Mouse (Mus musculus) lung, postnatal 14 days (tissue): ENCODE data around the gene Dph2.

Experiments used
- DNase-seq: peaks from one replicate; pipeline ENCODE4 v3.0.0; 2021

The Dph2 gene

DNA sequence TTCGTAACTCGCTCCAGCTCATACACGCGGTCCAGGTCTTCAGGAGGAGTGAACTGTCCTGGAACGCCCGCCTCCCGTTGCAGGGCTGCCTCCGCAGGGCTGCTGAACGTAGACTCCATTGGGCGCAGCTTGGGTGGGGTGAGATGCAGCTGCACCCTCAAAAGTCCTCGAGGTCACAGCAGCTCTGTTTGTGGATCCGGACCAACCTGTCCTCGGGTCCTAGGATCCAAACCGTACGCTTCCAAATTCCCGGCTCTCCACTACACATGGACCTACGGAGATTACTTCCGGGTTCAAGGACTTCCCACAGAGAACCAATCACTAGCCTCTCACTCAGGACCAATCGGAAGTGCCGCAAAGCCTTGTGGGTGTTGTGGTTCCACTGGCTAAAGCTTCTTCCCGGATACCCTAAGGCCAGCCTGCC lies at the start of gene Dph2:
Gene Dph2, minus strand, starts transcription at position 295 of the 424 bp plus-strand sequence.
- DNase-seq: peak; percentile 78

DNA sequence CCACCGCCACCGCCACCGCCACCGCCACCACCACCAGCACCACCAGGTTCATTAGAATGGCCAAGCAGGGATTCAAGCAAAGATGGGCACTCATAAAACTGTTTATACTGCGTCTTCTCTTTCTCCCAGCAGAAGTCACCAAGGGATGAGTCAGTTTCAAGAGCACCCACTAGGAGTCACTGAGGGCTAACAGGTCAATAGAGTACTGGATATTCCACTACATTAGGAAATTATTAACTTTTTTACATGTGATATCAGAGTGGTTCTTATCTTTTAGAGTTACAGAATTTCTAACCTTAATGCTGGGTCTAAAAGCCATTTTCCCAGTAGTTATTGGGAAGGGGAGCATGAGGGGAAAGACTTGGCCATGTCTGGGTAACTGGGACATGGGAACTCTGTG lies 45.1 kb upstream of the Dph2 start:
- no peak for DNase-seq

DNA sequence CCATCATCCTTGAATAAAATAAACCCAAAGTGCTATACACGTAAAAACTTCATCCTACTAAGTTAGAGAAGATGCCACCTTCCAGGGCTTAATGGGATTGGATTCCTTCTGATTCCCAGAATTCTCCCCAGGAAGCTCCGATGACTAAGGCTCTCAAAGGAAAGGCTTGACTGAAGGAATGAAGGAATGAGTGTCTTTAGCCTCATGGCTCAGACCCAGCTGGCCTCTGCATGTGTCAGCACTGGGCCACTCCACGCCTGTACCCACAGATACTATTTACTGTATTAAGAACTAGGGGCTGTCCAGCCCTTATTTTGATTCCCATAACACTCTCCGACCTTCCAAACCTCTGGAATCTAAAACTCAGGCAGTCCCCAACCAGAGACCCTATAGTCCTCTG lies 42.2 kb upstream of the Dph2 start:
- DNase-seq: no peak

DNA sequence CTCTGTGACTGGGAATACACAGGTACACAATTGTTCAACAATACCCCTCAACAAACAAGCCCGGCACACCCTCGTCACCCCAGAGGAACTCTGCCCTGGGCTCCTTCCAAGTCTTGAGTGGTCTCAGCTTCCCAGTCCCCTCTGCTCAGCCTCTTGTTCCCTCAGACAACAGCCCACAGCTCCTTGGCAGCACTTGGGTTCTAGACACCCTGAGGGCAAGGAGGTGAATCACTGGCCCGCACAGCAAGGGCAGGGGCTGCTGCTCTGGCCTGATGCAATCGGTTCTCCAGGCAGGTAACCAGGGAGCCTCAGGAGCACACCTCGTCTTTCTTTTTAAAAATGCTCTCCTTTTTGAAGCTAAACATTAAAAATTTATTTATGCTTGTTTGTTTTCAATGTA lies 41.4 kb upstream of the Dph2 start:
- DNase-seq: peak; percentile 43

DNA sequence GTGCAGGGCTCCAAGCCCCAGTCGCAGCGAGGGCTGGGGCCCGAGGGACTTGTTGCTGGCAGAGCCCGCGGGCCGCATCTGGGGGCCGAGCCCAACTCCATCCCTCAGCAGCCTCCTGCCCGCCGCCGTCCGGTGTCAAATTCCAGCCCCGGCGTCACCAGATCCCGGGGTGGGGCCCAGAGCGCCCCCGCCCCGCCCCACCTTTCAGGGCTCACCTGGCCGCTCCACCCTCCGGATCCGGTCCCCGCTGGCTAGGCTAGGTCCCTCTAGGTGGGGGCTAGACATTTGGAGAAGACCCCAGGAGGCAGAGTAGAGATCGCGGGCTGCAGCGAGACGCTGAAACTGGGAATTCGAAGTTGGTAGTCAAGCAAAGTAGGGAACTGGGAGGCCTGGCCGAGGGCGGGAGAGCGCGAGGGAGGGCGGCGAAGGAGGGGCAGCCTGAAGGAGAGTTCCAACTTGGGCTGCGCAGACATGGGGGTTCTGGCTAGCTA lies 37.6 kb upstream of the Dph2 start, which contains the start of gene Artn:
Gene Artn, minus strand, starts transcription at position 373 of the 491 bp plus-strand sequence.
- DNase-seq: peak; percentile 55

DNA sequence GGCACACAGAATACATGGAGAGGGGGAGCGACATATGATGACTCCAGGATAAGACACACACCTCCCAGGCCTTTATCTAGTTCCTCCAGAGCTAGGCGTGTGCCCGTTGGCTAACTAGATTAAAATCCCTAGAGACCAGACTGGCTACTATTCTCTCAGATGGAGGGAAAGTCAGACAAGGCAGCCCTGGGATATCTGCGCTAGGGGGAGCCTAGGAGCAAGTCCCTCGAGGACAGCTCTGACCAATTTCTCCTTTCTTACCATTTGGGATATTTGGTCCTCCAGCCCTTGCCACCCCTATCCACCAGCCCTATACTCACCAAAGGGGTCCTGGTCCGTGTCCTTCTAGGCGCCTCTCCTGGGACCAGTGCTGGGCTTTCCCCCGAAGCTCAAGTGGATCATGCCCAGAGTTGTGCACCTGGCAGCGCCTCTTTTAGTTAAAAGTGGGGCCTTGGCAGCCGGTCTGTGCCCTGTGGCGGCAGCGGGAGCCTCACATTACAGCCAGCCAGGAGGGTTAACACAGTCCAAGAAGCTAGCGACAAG lies 36.9 kb upstream of the Dph2 start:
- DNase-seq: peak; percentile 72

DNA sequence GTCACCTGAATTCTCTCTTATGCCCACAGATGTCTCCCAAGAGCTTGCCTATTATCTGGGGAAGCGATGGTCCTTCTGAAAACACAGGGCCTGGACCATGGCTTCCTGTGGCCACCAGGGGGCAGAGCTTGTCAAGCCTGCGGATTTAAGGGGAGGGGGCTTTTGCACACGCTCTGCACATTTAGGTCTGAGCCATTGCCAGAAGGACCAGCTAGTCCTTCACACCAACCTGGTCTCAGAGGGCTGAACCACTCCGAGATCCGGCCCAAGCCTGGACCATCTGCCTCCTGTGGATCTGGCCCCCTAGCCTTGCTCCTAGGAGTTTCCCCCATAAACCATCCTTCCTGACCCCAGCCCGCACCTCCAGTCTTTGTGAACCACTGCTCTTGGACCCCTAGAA lies 36.4 kb upstream of the Dph2 start:
- no peak for DNase-seq

DNA sequence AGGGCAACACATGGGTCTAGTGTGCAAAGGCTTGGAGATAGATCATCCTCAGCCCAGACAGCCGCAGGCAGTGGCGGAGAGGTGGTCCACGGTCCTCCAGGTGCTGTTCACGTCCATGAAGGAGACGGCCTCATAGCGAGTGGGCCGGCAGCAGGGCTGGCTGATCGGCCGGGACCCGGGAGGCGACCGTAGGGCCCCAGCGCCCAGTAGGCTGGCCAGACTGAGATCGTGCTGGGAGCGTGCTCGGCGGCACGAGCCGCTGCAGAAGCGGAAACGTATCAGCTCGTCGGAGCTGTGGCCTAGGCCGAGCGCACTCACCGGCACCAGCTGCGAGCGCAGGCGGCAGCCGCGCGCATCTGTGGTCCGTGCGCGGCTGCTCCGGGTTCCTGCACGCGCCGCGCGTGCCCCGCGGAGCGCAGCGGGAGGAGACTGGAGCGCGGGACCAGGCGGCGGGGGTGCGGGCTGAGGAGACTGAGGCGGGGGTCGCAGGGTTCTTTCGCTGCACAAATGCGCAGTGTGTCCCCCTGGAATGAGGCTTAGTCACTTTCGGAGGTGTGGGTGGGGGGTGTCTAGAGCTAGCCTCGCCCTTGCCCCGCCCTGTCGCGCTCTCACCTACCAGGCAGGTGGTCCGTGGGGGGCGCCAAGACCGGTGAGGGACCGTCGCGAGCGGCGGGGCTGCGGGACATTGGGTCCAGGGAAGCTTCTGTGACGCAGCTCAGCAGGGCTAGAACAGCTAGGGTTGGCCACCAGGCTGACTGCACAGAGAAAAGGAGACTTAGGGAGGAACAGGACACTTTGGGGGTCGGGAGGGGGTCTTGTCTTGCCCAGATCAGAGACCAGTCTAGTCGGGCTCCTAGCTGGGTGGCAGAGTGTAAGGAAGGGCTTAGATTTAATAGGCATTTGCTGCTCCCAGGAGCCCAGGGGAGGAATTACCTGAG lies 35.0 kb upstream of the Dph2 start:
- DNase-seq: peak; percentile 27

DNA sequence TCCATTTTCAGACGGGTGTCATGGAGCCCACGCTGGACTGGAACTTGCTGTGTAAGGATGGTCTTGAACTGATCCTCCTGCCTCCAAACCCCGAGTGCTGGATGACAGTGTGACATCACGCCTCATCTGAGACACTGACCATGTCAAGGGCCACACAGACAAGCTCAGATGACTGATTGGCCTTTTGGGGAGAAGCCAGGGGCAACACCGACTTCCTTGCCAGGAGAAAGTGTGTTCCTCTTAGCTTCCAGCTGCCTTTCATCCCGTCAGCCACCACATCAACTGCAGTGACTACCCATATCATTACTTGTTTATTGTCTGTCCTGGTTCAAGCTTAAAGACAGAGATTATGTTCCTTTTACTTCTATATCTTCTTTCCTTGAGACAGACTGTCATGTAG lies 33.1 kb upstream of the Dph2 start:
- DNase-seq: no peak

DNA sequence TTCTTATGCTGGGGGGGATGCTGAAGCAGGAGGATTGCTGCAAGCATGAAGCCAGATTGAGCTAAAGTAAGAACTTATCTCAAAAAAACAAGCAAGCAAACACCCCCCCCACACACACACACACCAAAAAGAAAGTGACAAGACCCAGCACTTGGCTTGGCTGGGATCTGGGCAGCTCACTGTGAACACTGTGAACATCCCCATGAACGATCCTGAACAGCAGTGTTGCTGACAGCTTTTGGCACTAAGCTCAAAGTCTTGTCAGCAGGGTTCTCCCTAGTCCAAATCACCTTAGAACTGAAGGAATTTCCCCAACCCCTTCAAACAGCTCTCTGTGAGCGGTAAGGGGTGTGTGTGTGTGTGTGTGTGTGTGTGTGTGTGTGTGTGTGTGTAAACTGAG lies 31.6 kb upstream of the Dph2 start:
- no peak for DNase-seq

DNA sequence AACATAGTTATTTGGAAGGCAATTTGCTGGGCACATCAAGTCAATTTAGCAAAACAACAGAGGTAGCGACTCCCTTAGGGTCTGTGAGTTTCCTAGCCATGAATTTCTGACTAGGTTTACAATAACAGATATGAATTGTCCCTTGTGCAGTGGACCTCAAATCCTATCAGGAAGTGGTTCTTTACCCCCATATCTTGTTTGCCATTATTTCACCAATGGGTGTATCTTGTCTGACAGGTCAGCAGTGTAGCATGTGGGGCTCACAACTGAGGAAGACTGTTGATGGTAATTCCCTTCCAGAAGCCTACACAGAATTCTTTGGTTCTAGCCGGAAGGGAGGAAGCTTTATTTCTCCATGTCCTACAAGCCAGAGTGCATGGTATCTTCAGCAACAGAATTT lies 29.5 kb upstream of the Dph2 start:
- no peak for DNase-seq

DNA sequence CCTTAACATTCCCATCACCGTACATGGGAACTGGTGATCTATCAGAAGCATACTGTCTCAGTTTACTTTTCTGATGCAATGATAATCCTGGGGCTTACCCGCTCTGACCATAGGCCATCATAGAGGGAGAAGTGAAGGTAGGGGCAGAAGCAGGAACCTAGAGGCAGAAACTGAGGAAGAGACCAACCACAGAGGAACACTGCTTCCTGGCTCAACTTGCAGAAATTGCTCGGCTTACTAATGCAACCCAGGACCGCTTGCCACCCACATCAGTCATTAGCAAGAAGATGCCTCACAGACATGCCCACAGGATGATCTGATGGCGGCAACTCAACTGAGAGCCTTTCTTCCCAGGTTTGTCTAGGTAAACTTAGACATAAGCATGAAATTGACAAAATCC lies 26.9 kb upstream of the Dph2 start:
- DNase-seq: no peak

DNA sequence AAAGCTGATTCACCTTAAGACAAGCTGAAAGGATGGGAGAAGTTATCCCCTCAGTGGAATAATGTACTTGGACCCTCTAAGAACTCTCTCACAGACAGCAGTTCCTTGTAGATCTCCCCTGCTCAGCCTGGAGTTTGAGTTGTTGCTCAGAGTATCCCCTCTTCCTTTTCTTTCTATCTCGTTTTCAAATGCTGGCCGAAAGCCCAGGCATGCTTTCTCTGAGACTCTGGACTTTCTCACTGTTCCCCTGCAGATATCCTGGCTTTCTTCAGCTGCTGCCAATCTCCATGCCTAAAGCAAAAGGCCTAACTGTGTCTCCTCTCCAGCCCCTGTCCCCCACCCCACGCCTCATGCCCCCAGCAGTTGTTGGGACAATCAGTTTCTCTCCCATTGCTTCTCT lies 26.4 kb upstream of the Dph2 start:
- DNase-seq: no peak

DNA sequence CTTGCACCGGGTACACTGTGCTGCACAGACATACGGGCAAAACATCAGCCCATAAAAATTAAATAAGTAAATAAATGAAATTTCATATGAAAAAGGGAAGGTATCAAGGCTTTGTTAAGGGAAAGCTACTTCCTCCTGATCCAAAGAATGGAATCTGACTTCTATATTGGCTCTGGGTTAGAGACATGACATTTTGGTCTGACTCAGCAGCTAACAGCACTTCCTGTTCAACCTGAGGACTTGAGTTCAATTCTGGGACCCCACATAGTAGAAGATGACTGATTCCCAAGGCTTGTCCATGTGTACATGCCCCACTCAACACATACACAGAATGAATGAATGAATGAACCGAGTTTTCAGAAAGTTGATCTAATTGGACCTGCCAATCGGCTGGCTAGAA lies 26.0 kb upstream of the Dph2 start:
- DNase-seq: no peak

DNA sequence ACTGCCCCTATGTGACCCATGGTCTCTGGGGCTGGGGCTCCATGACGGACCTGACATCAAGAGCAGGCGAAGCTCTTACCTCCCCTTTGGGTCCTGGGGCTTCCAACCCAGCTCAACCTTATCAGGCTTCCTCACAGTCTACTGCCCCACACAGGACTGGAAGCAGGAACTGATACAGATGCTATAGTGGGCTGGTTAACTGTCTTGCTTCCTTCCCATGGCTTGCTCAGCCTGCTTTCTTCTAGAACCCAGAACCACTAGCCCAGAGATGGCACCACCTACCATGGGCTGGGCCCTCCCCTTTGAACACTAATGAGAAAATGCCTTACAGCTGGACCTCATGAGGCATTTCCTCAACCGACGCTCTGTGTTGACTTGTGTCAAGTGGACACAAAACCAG lies 25.6 kb upstream of the Dph2 start:
- no peak for DNase-seq

DNA sequence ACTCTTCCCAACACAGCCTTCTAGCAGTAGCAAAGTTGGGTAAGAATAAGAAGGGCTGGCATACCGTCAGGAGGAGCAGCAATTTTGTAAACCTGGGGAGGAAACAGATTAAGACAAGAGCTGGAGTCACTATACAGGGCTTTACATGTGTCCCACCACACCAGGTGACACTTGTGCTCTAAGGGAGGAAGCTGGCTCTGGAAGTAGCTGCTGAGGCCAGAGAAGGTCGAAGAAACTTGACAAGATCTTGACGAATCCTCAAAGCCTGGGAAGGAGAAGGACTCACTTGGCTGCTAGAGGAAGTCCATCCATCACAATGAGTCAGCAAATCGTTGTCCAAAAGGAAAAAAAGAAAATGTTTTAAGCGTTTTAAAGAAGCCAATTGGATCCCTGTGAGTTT lies 24.6 kb upstream of the Dph2 start:
- DNase-seq: no peak

DNA sequence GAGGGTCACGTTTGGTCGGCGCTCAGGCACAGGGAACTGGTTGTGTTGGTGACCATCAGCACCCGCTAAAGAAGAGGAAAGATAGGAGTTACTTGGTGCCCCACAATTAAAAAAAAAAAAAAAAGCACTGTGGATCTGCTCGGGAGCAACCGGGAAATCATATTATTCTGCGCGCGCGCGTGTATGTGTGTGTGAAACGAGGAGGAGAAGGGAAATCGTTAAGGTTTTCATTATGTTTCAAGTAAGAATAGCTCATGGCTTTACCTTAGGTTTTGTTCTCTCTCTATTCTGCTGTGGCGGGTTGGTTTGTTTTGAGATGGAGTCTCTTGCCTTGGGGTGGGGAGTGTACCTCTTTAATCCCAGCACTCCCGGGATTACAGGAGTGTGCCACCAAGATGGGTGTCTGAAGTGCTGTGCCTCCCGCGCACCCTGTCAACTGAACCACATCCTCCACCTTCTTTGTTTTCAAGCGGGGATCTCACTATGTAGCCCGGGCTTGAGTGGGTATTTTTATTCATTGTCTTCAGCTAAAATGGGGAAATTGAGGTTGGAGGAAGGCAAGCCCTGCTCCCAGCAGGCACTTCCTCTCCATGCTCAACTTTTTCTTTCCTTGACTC lies 23.8 kb upstream of the Dph2 start:
- DNase-seq: no peak

DNA sequence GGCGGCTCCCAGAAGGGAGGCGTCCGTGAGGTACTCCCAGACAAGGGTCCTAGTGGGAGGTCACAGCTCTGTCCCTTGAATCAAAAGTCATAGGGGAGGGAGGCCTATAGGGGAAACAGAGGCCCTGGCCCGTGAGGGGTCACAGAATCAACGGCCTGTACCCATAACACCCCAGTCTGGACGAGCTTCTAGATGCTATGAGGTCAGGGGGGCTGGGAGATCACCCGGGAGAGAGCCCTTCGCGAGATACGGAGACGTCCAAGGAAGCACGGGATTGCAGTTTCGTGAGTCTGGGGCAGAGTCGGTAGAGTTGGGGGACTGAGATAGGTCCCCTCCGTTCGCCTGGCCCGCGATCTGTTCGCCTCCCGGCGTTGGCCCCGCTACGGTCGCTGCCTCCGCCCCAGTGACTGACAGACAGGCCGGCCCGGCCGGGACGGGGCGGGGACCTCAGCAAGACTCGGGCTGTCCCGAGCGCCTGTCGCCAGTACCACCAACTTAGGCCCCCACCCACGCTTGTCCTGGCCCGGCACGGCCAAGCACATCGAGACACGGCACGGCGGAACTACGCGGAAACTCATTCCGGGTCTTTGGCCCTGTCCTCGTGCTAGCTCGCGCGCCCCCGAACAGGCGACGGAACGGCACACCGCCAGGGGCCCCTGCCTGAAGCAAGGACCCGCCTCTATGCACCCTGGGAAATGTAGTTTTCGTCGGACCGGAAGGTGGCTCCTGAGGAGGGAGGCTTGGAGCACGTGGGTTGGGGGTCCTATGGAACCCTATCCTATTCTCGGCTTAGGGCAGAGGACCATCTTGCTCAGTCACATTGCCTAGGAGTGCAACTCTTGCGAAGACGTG lies 23.0 kb upstream of the Dph2 start, which contains the start of gene Ipo13:
Gene Ipo13, minus strand, starts transcription at position 409 of the 852 bp plus-strand sequence.
- DNase-seq: peak; percentile 90

DNA sequence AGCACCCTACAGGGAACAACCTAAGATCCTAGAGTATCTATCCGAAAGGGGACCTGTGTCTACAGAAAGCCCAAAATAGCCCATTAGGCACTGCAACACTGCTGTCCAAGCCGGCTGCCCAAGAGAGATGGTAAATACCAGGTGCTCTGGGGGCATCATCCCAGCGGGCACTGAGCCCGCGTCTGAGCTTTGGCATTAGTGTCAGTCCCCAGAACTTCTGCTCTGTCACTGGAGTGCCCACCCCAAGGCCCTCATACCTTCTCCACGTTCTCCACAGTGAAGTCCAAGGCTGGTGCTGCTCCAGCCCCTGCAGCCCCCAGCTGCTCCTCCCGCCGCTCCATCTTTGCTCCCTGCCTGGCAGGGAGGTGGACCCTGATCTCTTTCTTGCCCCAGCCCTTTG lies 22.2 kb upstream of the Dph2 start:
- no peak for DNase-seq

DNA sequence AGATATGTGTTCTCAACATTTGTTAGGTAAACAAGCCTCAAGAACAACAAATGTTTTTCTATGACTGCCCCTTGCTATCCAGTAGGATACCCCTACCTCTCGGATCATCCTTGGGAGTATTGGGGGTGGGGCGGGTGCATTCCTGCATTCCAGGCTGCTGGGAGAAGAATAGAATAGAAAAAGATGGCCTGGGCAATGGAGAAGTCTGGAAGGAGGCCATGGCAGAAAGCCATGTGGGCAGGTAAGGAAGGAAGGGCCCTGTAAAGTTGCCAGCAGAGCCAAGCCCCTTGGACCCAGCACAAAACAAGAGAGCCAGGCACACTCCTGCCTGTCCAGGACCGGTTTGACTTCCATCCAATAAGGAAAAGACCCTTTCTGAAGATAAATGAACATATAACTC lies 21.6 kb upstream of the Dph2 start:
- peak; percentile 69 for DNase-seq

DNA sequence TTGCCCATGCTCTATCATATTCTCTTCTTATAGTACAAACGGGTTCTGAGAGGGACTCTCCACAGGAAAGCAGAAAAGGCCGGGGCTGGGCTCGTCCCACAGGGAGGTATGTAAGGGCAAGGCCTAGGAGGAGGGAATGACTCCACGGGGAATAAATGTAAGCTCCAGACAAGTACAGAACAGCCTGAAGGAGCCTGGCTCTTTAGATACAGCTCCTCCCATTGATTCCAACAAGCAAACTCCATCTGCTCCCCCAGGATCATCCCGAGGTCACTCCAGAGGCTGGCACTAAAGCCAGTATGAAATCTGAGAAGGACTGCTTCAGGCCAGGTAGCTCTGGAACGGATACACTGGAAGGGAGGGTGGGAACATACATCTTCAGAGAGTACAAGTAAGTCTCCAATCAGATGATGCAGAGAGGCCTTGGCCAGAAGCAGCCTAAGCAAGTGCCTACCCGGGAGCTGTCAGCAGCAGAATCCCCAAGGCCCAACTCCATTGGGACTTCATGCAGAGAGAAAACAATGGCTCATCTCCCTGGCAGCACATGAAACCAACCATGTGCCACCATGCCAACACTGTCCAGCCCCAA lies 20.9 kb upstream of the Dph2 start:
- DNase-seq: no peak

DNA sequence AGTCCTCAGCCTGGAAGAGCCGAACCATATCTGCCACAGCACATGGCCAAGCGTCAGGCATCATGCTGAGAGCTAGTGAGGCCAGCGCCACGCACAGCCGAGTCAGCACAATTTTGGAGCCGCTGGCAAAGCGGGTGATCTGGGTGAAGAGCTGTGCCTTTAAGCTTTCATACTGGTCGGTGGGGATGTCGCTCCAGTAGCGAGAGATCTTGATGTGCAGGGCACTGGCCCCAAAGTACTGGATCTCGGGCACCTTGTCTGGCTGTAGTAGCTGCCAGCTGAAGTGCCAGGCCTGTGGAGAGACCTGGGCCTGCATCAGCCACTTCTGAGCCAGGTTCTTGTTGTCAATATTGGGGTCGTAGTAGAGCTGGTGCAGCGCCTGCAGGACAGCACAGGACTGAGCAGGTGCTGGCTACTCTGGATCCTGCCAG lies 20.3 kb upstream of the Dph2 start:
- DNase-seq: no peak
